Mouse (Mus musculus): ENCODE measurements around the gene Baiap2l2. TPM values are rescaled to one million over a fixed set of nuclear protein-coding genes. Genes with fewer than 3 reads are reported as not detected.

Gene Baiap2l2
- total and polyA plus RNA-seq, 3 experiments = 0.24 to 1.5 TPM; not detected in 1

- DNase-seq = no peak
These were observed 72.4 kb downstream of the Baiap2l2 start for GRCm38 (mm10) chr15:79212750-79213446.

GRCm38 (mm10) chr15:79210357-79210756 is 75.0 kb downstream of the Baiap2l2 start:
- DNase-seq = no peak

DNA sequence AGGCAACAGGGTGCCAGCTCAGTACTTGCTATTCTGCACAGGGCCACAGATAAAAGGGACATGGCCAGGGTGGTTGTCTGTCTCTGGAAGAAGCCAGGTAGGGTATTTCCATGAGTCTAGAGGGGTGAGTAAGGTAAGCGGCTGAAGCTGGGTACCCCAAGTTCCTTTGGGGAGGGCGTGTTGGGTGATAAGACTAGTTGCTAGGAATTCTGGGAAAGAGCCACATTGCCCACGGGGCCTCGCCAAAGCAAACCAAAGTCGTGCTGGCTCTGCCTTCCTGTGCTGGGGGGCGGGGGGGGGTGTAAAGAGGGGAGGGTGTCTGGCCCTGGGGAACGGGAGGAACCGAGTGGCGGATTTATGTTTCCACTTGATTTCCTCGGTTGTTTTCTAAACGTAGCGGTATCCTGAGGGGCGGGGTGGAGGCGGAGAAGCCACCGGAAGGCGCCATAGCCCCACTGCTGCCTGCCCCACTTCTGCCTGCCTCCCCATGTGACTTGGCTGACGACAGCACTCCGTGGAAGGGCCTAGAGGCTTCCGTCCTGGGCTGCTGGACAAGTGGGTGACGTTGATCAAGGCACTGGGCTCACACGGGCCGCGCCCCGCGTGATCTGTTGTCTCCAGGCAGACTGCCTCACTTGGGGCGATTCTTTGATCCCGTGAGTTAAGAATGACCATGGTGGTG is 76.4 kb downstream of the Baiap2l2 start:
- peak; percentile 40 for DNase-seq

GRCm38 (mm10) chr15:79208211-79208610 is 77.1 kb downstream of the Baiap2l2 start:
- DNase-seq = peak; percentile 83

Other genes with a start within 250 kb of the Baiap2l2 start
- gene Galr3, start 243.7 kb downstream of the Baiap2l2 start, total RNA-seq (2021) = under 1 TPM in 1 of 2 experiments, not detected in 1; 0.28 TPM
- gene Galr3, start 243.7 kb downstream of the Baiap2l2 start, polyA plus RNA-seq (2012; rRNA removed) = 1.4 and 4.2 TPM in 2 replicates
- 10 to 100 TPM; 20.1 to 27.2 TPM for gene Ankrd54, start 222.6 kb downstream of the Baiap2l2 start, total RNA-seq (2021)
- 91.9 and 101 TPM in 2 replicates for gene Ankrd54, start 222.6 kb downstream of the Baiap2l2 start, polyA plus RNA-seq (2012; rRNA removed)
- 100 to 1,000 TPM; 136 to 160 TPM for gene Eif3l, start 210.4 kb downstream of the Baiap2l2 start, total RNA-seq (2021)
- 94.1 and 119 TPM in 2 replicates for gene Eif3l, start 210.4 kb downstream of the Baiap2l2 start, polyA plus RNA-seq (2012; rRNA removed)
- 10 to 100 TPM; 36.5 to 49.5 TPM for gene Micall1, start 176.6 kb downstream of the Baiap2l2 start, total RNA-seq (2021)
- gene Micall1, start 176.6 kb downstream of the Baiap2l2 start, polyA plus RNA-seq (2012; rRNA removed) = 61.7 and 65.0 TPM in 2 replicates
- gene Polr2f, start 144.5 kb downstream of the Baiap2l2 start, total RNA-seq (2021) = 100 to 1,000 TPM in 1 of 2 experiments, 10 to 100 TPM in 1; 92.8 to 151 TPM
- 48.1 and 48.3 TPM in 2 replicates for gene Polr2f, start 144.5 kb downstream of the Baiap2l2 start, polyA plus RNA-seq (2012; rRNA removed)
- 1 to 10 TPM; 5.2 to 9.9 TPM for gene 1700088E04Rik, start 144.3 kb downstream of the Baiap2l2 start, total RNA-seq (2021)
- gene 1700088E04Rik, start 144.3 kb downstream of the Baiap2l2 start, polyA plus RNA-seq (2012; rRNA removed) = 8.1 and 10.8 TPM in 2 replicates
- 1 to 10 TPM in 1 of 2 experiments, under 1 TPM in 1; 0.89 to 2.5 TPM for gene Sox10, start 120.3 kb downstream of the Baiap2l2 start, total RNA-seq (2021)
- 3.9 and 5.5 TPM in 2 replicates for gene Sox10, start 120.3 kb downstream of the Baiap2l2 start, polyA plus RNA-seq (2012; rRNA removed)
- gene Pick1, start 56.4 kb downstream of the Baiap2l2 start, total RNA-seq (2021) = 10 to 100 TPM; 14.6 to 18.5 TPM
- 17.4 and 19.7 TPM in 2 replicates for gene Pick1, start 56.4 kb downstream of the Baiap2l2 start, polyA plus RNA-seq (2012; rRNA removed)
- gene Gm49486, start 56.1 kb downstream of the Baiap2l2 start, total RNA-seq (2021) = not detected
- not detected in 2 replicates for gene Gm49486, start 56.1 kb downstream of the Baiap2l2 start, polyA plus RNA-seq (2012; rRNA removed)
- gene Slc16a8, start 30.8 kb downstream of the Baiap2l2 start, total RNA-seq (2021) = not detected
- gene Slc16a8, start 30.8 kb downstream of the Baiap2l2 start, polyA plus RNA-seq (2012; rRNA removed) = 0.07 and 0.61 TPM in 2 replicates
- 10 to 100 TPM; 26.1 to 30.6 TPM for gene Pla2g6, start 42.9 kb upstream of the Baiap2l2 start, total RNA-seq (2021)
- 47.8 and 50.1 TPM in 2 replicates for gene Pla2g6, start 42.9 kb upstream of the Baiap2l2 start, polyA plus RNA-seq (2012; rRNA removed)
- 1 to 10 TPM; 7.2 to 9.5 TPM for gene Maff, start 61.1 kb upstream of the Baiap2l2 start, total RNA-seq (2021)
- gene Maff, start 61.1 kb upstream of the Baiap2l2 start, polyA plus RNA-seq (2012; rRNA removed) = 3.2 and 3.4 TPM in 2 replicates
- 10 to 100 TPM; 61.5 to 66.3 TPM for gene Tmem184b, start 118.0 kb upstream of the Baiap2l2 start, total RNA-seq (2021)
- gene Tmem184b, start 118.0 kb upstream of the Baiap2l2 start, polyA plus RNA-seq (2012; rRNA removed) = 255 and 262 TPM in 2 replicates
- gene Csnk1e, start 170.0 kb upstream of the Baiap2l2 start, total RNA-seq (2021) = 10 to 100 TPM; 74.6 to 87.7 TPM
- 59.2 and 65.3 TPM in 2 replicates for gene Csnk1e, start 170.0 kb upstream of the Baiap2l2 start, polyA plus RNA-seq (2012; rRNA removed)
- gene Kcnj4, start 219.7 kb upstream of the Baiap2l2 start, total RNA-seq (2021) = 1 to 10 TPM in 1 of 2 experiments, under 1 TPM in 1; 0.20 to 6.3 TPM
- gene Kcnj4, start 219.7 kb upstream of the Baiap2l2 start, polyA plus RNA-seq (2012; rRNA removed) = 0.36 and 3.8 TPM in 2 replicates
- gene Kdelr3, start 230.9 kb upstream of the Baiap2l2 start, total RNA-seq (2021) = 1 to 10 TPM; 1.9 to 4.1 TPM
- gene Kdelr3, start 230.9 kb upstream of the Baiap2l2 start, polyA plus RNA-seq (2012; rRNA removed) = 2.9 and 3.1 TPM in 2 replicates

All from adrenal gland, adult 2 months (tissue).